Mouse (Mus musculus) gastrocnemius, adult 8-10 months (tissue): ENCODE measurements around the gene Mtmr12. TPM values are rescaled to one million over a fixed set of nuclear protein-coding genes. Genes with fewer than 3 reads are reported as not detected.

ENCODE experiments used
- DNase-seq, 2 experiments: peaks; one replicate each; pipeline ENCODE4 v3.0.0; 2022; ENCODE audit warnings: low spot score in 2 of 2
- total RNA-seq, 4 experiments: library from RNA; stranded (reverse); gene quantifications; 2 replicates each; pipeline ENCODE4 v1.2.4; 2022

Gene Mtmr12
- total RNA-seq, 4 experiments from 2014 or later: 2.7 to 4.6 (median 3.7) TPM

- DNase-seq: no peak
These were observed 30.7 kb downstream of the Mtmr12 start for GRCm38 (mm10) chr15:12235559-12235958.

- DNase-seq: no peak
These were observed 31.2 kb downstream of the Mtmr12 start for GRCm38 (mm10) chr15:12235983-12236382.

- DNase-seq: no peak
These were observed 32.1 kb downstream of the Mtmr12 start for GRCm38 (mm10) chr15:12236961-12237360.

GRCm38 (mm10) chr15:12237539-12237938 lies 32.7 kb downstream of the Mtmr12 start:
- DNase-seq: no peak

- DNase-seq: no peak
These were observed 33.5 kb downstream of the Mtmr12 start for GRCm38 (mm10) chr15:12238337-12238736.

GRCm38 (mm10) chr15:12240705-12241328 lies 36.0 kb downstream of the Mtmr12 start:
- DNase-seq: no peak

GRCm38 (mm10) chr15:12243792-12244191 lies 39.0 kb downstream of the Mtmr12 start:
- peak; percentile 39 to 70 for DNase-seq

- no peak for DNase-seq
These were observed 40.9 kb downstream of the Mtmr12 start for GRCm38 (mm10) chr15:12245580-12246359.

- no peak for DNase-seq
These were observed 41.7 kb downstream of the Mtmr12 start for GRCm38 (mm10) chr15:12246360-12247158.

- no peak for DNase-seq
These were observed 42.4 kb downstream of the Mtmr12 start for GRCm38 (mm10) chr15:12247159-12247603.

- DNase-seq: no peak
These were observed 43.5 kb downstream of the Mtmr12 start for GRCm38 (mm10) chr15:12248279-12248678.

GRCm38 (mm10) chr15:12250350-12250749 lies 45.5 kb downstream of the Mtmr12 start:
- DNase-seq: no peak

- DNase-seq: no peak
These were observed 46.8 kb downstream of the Mtmr12 start for GRCm38 (mm10) chr15:12251416-12252140.

- no peak for DNase-seq
These were observed 47.3 kb downstream of the Mtmr12 start for GRCm38 (mm10) chr15:12252141-12252489.

GRCm38 (mm10) chr15:12257730-12258494 lies 53.1 kb downstream of the Mtmr12 start:
- no peak for DNase-seq

GRCm38 (mm10) chr15:12263056-12263455 lies 58.2 kb downstream of the Mtmr12 start:
- no peak for DNase-seq

- DNase-seq: no peak
These were observed 61.6 kb downstream of the Mtmr12 start for GRCm38 (mm10) chr15:12266460-12266859.

- DNase-seq: peak; percentile 46
These were observed 63.2 kb downstream of the Mtmr12 start for GRCm38 (mm10) chr15:12268021-12268420.

- DNase-seq: no peak
These were observed 66.5 kb downstream of the Mtmr12 start for GRCm38 (mm10) chr15:12271340-12271739.

- no peak for DNase-seq
These were observed 68.7 kb downstream of the Mtmr12 start for GRCm38 (mm10) chr15:12273325-12274052.
